Mouse (Mus musculus) midbrain, embryonic 12.5 days (tissue): ENCODE measurements around the gene Mrps24. TPM values are rescaled to one million over a fixed set of nuclear protein-coding genes. Genes with fewer than 3 reads are reported as not detected.

Source experiments
- ATAC-seq: fragments of 200-750 bp; cut with Nextera tagmentation; 2 replicates; pipeline ENCODE4 v1.8.0; 2017; ENCODE audit warnings: low read depth, moderate TSS enrichment, moderate library complexity; ENCODE audit not compliant: low FRiP score
- H3K27ac ChIP-seq: fragments of 300-500 bp; sonication (generic); replicated peaks from 2 replicates; pipeline ENCODE4 v1.5.1; 2016; ENCODE audit warnings: mild to moderate bottlenecking
- H3K27me3 ChIP-seq: fragments of 300-500 bp; sonication (generic); 2 replicates; pipeline ENCODE4 v1.6.1; 2016; ENCODE audit warnings: mild to moderate bottlenecking
- H3K36me3 ChIP-seq: fragments of 300-500 bp; sonication (generic); 2 replicates; pipeline ENCODE4 v1.6.1; 2016
- H3K4me1 ChIP-seq: fragments of 300-500 bp; sonication (generic); 2 replicates; pipeline ENCODE4 v1.6.1; 2016
- H3K4me2 ChIP-seq: fragments of 300-500 bp; sonication (generic); replicated peaks from 2 replicates; pipeline ENCODE4 v1.6.1; 2016; ENCODE audit warnings: mild to moderate bottlenecking, moderate library complexity
- H3K4me3 ChIP-seq: fragments of 300-500 bp; sonication (generic); 2 replicates; pipeline ENCODE4 v1.5.1; 2016; ENCODE audit warnings: mild to moderate bottlenecking
- H3K9ac ChIP-seq: fragments of 300-500 bp; sonication (generic); replicated peaks from 2 replicates; pipeline ENCODE4 v1.6.1; 2016; ENCODE audit warnings: mild to moderate bottlenecking, moderate library complexity
- H3K9me3 ChIP-seq: fragments of 300-500 bp; sonication (generic); 2 replicates; pipeline ENCODE4 v1.6.1; 2016; ENCODE audit warnings: mild to moderate bottlenecking
- WGBS: fragments of 180-500 bp; shearing (Covaris S2); methylation state at CpG from one replicate; pipeline ENCODE4 v1.1.7; 2016; 5-methylcytosine and 5-hydroxymethylcytosine counted together
- polyA plus RNA-seq: library from polyadenylated mRNA; unstranded; fragments of >200 nt; fragmentation: Nextera tagmentation; extraction: Ambion mirVana; gene quantifications from 2 replicates; pipeline ENCODE4 v1.2.1, GENCODE M21; 2016

The Mrps24 gene
- polyA plus RNA-seq, 1 experiment from 2014 or later, result 158 TPM

DNA sequence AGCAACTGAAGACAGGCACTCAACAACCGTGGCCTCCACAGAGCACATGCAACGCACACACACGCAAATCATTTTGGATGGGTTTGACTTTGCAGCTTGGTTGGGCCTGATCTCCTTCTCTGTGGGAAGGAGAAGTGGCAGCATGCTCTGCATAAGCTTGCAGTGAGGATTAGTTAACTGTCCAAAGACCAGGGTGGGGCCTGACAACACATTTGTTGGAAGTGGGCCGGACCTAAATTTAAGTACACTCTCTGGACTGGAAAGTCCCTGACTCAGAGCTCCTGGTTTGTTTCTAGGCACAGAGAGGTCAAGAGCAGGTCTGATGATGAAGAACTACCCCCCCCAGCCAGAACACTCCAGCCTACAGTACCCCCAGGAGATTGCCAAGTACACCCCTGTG lies 18.8 kb upstream of the Mrps24 start:
- no peak overlapping the region for H3K9ac ChIP-seq
- 92% methylated on average over 4 of the region's 4 CpGs for WGBS

DNA sequence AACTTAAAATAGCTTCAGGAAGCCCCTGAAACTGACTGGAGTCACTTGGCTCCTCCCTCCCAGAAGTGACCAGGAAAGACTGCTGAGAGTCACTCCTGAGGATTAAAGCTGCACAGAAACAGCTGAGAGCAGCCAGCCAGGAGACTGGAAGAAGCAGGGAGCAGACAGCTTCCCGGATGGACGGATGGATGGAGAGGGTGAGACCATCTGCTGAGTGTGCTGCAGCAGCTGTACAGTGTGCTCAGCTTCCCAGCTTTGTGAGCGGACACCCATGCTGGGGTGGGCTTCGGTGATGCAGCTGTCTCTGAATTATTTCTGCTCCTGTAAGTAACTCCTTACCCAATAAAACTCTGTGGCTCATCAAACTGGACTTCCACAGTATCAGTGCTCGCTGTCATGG lies 16.9 kb upstream of the Mrps24 start:
- no peak overlapping the region for H3K4me2 ChIP-seq
- H3K27me3 ChIP-seq, result no peaks in the 10 kb centered on the region
- 69% methylated on average over 5 of the region's 5 CpGs for WGBS
- no peak overlapping the region for H3K4me3 ChIP-seq
- no peak overlapping the region for H3K9ac ChIP-seq
- no peaks in the 10 kb centered on the region for H3K9me3 ChIP-seq
- H3K27ac ChIP-seq, result no peak overlapping the region
- H3K36me3 ChIP-seq, result no peaks in the 10 kb centered on the region
- ATAC-seq, result no peak
- peaks cover 7% of the 10 kb centered on the region; the same call in 1 of the 2 replicates for H3K4me1 ChIP-seq

More for the DNA sequence above, 18.8 kb upstream of the Mrps24 start:
- Histone ChIP-seq H3K4me3 (no peak overlapping the region), H3K27me3 (no peaks in the 10 kb centered on the region), H3K36me3 (no peaks in the 10 kb centered on the region), H3K4me1 (peaks cover 7% of the 10 kb centered on the region; the same call in 1 of the 2 replicates), H3K27ac (no peak overlapping the region), H3K4me2 (no peak overlapping the region), H3K9me3 (no peaks in the 10 kb centered on the region)
- no peak for ATAC-seq

DNA sequence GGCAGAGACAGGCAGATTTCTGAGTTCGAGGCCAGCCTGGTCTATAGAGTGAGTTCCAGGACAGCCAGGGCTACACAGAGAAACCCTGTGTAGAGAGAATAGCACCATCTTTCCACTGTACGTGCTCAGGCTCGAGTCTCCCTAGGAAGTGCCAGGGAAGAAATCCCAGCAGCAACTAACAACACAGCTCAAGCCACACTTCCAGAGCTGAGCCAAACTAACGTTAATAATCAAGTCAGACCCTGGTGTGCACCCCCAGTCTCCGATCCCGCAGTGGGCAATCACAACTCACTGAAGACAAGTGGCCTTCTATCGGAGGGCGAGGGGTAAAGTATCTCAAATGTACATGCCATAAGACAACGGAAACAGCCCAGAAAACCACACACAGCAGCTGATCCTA lies 14.1 kb upstream of the Mrps24 start:
- no peak overlapping the region for H3K27ac ChIP-seq
- H3K27me3 ChIP-seq, result no peaks in the 10 kb centered on the region
- no peaks in the 10 kb centered on the region for H3K36me3 ChIP-seq
- no peaks in the 10 kb centered on the region for H3K9me3 ChIP-seq
- ATAC-seq, result no peak
- H3K4me3 ChIP-seq, result no peak overlapping the region
- no peak overlapping the region for H3K4me2 ChIP-seq
- WGBS, result 93% methylated on average over 9 of the region's 9 CpGs
- no peak overlapping the region for H3K9ac ChIP-seq
- peaks cover 7% of the 10 kb centered on the region; the same call in 1 of the 2 replicates for H3K4me1 ChIP-seq

DNA sequence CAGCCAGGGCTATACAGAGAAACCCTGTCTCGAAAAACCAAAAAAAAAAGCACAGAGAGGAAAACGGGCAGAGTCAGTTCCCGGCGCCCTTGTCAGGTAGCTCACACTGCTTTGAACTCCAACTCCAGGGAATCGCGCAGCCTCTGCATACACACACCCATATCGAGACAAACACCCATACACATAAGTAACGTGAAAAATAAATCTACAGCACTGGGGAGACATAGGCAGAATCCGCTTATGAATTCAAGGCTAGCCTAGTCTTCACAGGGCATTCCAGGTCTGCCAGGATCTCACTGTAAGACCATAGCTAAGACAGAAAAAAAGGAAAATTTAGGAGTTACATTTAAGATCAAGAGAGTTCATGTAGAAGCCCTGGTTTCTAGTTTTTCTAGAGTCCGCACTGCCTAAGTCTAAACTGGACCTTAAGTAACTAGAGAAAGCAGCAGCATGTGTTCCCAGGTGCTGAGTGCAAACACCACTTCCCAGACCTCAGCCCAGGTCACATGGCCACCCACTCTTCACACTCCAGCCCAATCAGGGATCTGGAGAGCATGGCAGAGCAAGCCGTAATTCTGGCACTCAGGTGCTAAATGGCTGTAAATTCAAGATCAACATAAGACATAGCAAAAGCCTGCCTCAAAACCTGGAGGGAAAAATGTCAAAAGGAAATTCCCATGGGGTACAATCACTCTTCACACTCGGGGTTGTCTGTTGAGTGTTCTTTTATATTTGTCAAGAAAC lies 3.3 kb upstream of the Mrps24 start:
- Histone ChIP-seq H3K27me3 (no peaks in the 10 kb centered on the region), H3K4me3 (no peak overlapping the region), H3K9ac (no peak overlapping the region), H3K36me3 (peaks cover 42% of the 10 kb centered on the region), H3K9me3 (no peaks in the 10 kb centered on the region), H3K27ac (no peak overlapping the region), H3K4me1 (no peaks in the 10 kb centered on the region), H3K4me2 (no peak overlapping the region)
- no peak for ATAC-seq
- WGBS, result 95% methylated on average over 12 of the region's 12 CpGs

DNA sequence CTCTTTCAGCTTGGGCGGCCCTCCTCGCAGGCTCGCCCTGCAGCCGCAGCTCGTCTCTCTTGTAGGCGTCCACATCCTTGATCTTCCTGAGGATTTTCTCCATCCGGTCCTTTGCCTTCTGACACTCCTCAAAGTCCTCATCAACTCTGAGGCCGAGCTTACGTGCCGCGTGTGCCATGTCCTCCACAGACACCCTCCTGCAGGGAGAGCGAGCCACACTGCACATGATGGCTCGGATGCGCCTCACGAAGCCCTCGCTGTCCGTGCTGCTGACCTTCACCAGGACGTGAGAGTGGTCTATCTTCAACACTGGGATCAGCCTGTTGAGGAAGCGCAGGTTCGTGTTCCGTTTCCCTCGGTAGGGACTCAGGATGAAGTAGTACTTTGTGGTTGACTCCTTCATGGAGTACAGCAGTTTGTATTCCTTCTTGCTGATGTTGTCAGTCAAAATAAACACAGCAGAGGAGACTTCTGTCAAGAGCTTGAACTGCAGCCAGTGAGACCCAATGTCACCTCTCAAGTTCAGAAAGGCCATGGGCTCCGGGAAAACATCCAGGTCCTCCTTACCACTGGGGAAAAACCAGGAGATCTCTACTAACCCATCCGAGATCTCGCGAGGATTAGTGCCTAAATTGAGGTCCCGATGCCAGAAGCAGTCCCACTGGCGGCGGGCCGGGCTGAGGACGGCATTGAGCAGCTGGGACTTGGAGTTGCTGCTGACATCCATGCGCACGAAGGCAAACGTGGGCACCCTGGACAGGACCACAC lies 1.6 kb upstream of the Mrps24 start:
- no peak for ATAC-seq
- no peaks in the 10 kb centered on the region for H3K27me3 ChIP-seq
- no peak overlapping the region for H3K9ac ChIP-seq
- WGBS, result 94% methylated on average over 34 of the region's 34 CpGs
- H3K36me3 ChIP-seq, result peaks cover 46% of the 10 kb centered on the region
- no peak overlapping the region for H3K27ac ChIP-seq
- H3K9me3 ChIP-seq, result no peaks in the 10 kb centered on the region
- no peak overlapping the region for H3K4me2 ChIP-seq
- no peaks in the 10 kb centered on the region for H3K4me1 ChIP-seq
- H3K4me3 ChIP-seq, result no peak overlapping the region

DNA sequence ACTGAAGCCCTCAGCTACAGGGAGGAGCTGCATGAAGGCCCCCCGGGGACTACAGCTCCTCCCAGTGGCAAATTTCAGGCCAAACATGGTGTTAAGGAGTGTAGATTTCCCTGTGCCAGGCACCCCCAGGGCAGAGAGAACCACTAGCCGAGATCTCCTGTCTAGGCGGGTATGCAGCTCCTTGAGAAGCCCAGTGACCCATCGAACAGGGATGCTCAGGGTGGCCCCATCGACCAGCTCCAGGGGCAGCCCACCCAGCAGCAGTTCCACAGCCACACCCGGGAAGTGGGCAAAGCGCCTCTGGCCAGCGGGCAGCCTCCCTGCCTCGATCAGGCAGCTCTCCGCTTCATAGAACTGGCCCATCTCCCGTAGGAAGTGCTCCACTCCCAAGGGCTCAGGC lies 766 bp upstream of the Mrps24 start:
- Histone ChIP-seq H3K9ac (no peak overlapping the region), H3K4me3 (no peak overlapping the region), H3K9me3 (no peaks in the 10 kb centered on the region), H3K27ac (no peak overlapping the region), H3K27me3 (no peaks in the 10 kb centered on the region), H3K36me3 (peaks cover 46% of the 10 kb centered on the region), H3K4me1 (no peaks in the 10 kb centered on the region), H3K4me2 (no peak overlapping the region)
- 92% methylated on average over 11 of the region's 11 CpGs for WGBS
- no peak for ATAC-seq

DNA sequence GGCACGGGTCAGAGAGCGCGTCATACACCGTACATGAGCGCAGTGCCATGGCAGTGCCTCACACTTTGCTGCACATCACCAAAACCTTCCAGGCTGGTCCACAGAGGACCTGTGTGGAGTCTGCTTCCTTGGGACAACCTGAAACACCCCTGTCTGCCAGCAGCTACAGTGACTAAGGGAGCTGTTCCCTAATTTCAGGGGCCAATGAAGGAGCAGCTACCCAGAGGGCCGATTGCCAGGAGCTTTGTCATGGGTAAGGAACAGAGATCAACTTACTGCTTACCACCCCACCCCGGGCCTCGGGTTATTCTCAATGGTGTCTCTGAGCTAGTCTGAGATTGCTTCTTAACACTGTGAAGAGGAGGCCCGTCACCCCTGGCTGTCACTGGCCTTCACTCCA lies 301 bp downstream of the Mrps24 start:
- H3K9ac ChIP-seq, result no peak overlapping the region
- no peak overlapping the region for H3K27ac ChIP-seq
- no peak overlapping the region for H3K4me2 ChIP-seq
- H3K27me3 ChIP-seq, result no peaks in the 10 kb centered on the region
- H3K9me3 ChIP-seq, result no peaks in the 10 kb centered on the region
- ATAC-seq, result no peak
- H3K36me3 ChIP-seq, result peaks cover 46% of the 10 kb centered on the region
- WGBS, result 86% methylated on average over 9 of the region's 9 CpGs
- no peak overlapping the region for H3K4me3 ChIP-seq
- no peaks in the 10 kb centered on the region for H3K4me1 ChIP-seq

DNA sequence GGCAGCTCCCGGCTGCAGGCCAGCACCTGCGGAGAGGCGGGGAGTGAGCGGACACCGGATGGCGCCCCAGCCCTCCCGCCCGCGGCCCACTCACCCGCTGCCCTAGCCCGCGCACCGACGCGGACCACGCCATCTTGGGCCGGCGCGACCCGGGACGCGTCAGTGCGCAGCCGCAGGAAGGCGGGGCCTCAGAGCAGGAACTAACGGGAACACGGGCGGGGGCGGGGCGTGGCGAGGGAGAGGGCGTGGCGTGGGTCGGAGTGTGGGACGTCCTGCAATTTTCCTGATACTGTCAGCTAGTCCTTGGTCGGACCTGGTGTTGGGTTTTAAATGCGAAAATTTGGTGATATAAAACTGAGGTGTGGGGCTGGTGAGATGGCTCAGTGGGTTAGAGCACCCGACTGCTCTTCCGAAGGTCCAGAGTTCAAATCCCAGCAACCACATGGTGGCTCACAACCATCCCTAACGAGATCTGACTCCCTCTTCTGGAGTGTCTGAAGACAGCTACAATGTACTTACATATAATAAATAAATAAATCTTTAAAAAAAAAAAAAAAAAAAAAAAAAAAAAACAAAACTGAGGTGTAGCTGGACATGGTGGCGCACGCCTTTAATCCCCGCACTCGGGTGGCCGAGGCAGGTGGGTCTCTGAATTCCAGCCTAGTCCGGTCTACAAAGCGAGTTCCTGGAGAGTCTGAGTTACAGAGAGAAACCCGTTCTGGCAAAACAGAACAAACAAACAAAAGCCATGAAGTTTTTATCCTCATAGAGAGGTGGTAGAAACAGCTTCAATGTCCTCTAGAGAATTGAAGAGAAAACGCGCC lies 7.7 kb downstream of the Mrps24 start:
- peak; percentile 95 for ATAC-seq
- Histone ChIP-seq H3K27me3 (no peaks in the 10 kb centered on the region), H3K4me3 (peak overlapping the region; percentile 86), H3K4me2 (peak overlapping the region; percentile 84), H3K27ac (peak overlapping the region; percentile 64), H3K4me1 (peaks cover 13% of the 10 kb centered on the region), H3K9me3 (no peaks in the 10 kb centered on the region), H3K36me3 (peaks cover 25% of the 10 kb centered on the region), H3K9ac (peak overlapping the region; percentile 95)
- 19% methylated on average over 49 of the region's 50 CpGs for WGBS

DNA sequence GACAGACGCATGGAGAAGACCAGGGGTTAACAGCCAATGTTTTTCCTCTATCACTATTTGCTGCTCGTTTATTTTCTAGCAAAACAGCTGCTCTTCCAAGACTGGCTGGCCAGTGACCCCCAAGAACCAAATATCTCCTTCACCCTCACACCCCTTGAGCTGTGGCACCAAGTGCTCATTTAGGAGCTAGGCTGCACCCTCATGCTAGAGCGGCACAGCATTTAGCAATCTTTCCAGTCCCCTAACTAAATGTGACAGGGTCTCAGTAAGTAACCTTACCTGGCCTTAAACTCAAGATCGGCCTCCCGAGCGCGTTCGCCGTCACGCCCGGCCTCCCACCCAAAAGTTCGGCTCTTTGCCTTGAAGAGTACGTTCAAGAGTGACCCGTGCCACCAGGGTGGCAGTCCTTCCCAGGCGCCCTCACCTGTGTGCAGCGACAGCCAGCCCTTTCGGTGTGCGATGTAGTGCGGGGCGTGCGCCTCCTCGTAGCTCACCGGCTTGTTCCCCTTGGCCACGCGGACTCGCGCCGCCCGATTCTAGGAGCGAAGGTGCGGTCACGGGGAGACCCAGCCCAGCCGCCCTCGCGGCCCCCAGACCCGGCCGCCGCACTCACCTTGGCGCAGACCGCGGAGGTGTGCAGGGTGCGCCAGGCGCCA lies 8.5 kb downstream of the Mrps24 start:
- H3K9ac ChIP-seq, result peak overlapping the region; percentile 95
- no peak; the same call in 1 of the 2 replicates for ATAC-seq
- peaks cover 13% of the 10 kb centered on the region for H3K4me1 ChIP-seq
- peaks cover 23% of the 10 kb centered on the region for H3K36me3 ChIP-seq
- peak overlapping the region; percentile 86 for H3K4me3 ChIP-seq
- no peaks in the 10 kb centered on the region for H3K27me3 ChIP-seq
- peak overlapping the region; percentile 64 for H3K27ac ChIP-seq
- 1% methylated on average over 43 of the region's 43 CpGs for WGBS
- H3K9me3 ChIP-seq, result no peaks in the 10 kb centered on the region
- H3K4me2 ChIP-seq, result peak overlapping the region; percentile 84

DNA sequence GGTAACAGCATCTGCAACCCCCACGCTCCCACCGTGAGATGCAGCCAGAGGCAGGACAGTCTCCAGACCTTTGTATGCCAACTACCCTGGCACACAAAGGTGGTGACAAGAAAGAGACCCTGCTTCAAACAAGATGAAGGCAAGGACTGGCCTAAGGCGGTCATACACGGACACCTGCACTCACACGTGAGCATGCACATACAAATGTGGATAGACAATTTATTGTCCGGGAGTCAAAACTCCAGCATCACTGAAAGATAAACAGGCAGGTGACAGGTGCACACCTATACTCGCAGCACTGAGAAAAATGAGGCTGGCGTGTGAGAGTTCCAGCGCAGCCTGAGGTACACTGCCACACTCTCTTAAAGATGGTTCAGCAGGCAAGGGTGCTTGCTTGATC lies 9.5 kb downstream of the Mrps24 start:
- no peak overlapping the region for H3K27ac ChIP-seq
- peaks cover 13% of the 10 kb centered on the region for H3K4me1 ChIP-seq
- H3K27me3 ChIP-seq, result no peaks in the 10 kb centered on the region
- peak overlapping the region; percentile 86; the same call in 1 of the 2 replicates for H3K4me3 ChIP-seq
- no peak overlapping the region for H3K9ac ChIP-seq
- H3K36me3 ChIP-seq, result peaks cover 23% of the 10 kb centered on the region
- WGBS, result 92% methylated on average over 9 of the region's 9 CpGs
- H3K9me3 ChIP-seq, result no peaks in the 10 kb centered on the region
- H3K4me2 ChIP-seq, result peak overlapping the region; percentile 84; the same call in 1 of the 2 replicates
- ATAC-seq, result no peak

DNA sequence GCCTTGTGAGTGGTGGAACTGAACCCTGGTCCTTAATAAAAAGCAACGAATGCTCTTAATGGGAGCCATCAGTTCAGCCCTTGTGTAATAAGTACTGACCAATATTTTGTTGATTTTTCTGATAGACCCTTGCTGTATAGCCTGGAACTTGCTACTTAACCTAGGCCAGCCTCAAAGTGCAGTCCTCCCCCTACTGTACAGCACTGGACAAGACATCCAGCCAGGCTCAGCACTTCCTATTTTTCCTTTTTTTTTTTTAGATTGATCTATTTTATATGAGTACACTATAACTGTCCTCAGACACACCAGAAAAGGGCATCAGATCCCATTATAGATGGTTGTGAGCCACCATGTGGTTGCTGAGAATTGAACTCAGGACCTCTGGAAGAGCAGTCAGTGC lies 12.1 kb downstream of the Mrps24 start:
- WGBS, result 95% methylated on average over 1 of the region's 1 CpGs
- no peaks in the 10 kb centered on the region for H3K27me3 ChIP-seq
- ATAC-seq, result no peak

More for the DNA sequence above, 12.1 kb downstream of the Mrps24 start:
- no peak overlapping the region for H3K4me3 ChIP-seq
- peaks cover 23% of the 10 kb centered on the region for H3K36me3 ChIP-seq
- H3K9me3 ChIP-seq, result no peaks in the 10 kb centered on the region
- H3K4me2 ChIP-seq, result no peak overlapping the region
- H3K4me1 ChIP-seq, result peaks cover 13% of the 10 kb centered on the region
- no peak overlapping the region for H3K9ac ChIP-seq
- H3K27ac ChIP-seq, result no peak overlapping the region
